Mouse (Mus musculus): ENCODE data around the gene Dynlt1b.
"Not testable (repeated sequence)": the region's sequence is repeated elsewhere in the genome, so short reads cannot be mapped to it uniquely, and the experiment has no call there.

Gene Dynlt1b

GRCm38 (mm10) chr17:6467638-6468461 lies 37.9 kb downstream of the Dynlt1b start:
- DNase-seq, result not testable (repeated sequence)

DNA sequence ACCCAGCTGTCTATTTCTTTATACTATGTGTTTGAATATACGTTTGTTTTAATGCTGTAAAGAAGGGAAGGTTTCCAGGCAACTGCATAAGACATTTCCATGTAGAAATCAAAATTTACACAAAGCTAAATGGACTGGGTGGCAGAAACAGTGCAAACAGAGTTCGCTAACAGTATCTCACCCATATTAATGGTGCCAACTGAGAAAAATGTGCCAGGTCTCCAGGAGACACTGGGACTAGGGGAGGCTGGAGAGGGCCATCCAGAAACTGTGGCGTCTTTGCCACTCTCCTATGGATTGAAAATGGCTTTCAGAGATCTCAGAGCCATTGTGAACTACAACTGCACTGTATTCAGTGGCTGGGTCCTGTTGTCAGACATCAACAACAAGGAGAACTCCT lies 40.1 kb downstream of the Dynlt1b start:
- not testable (repeated sequence) for DNase-seq

GRCm38 (mm10) chr17:6470671-6471070 lies 40.8 kb downstream of the Dynlt1b start:
- not testable (repeated sequence) for DNase-seq

GRCm38 (mm10) chr17:6475270-6475669 lies 45.4 kb downstream of the Dynlt1b start:
- DNase-seq, result not testable (repeated sequence)

DNA sequence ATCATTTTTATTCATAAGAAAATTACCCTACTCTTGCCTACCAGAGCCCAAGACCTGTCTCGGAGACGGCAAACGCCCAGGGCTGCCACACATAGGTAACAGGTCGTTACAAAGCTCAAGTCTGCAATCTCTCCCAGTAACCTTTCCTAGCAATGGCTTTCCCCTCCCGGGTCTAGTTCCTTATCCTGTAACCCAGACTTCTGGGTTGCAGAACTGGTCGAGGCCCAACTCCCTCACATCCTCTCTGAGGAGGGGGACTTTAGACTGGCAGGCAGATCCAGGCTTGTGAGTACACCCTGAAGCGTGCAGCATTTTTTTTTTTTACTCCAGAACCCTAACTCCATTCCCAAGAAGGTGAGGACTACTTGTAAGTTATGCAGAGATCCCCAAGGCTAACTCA lies 46.0 kb downstream of the Dynlt1b start:
- DNase-seq, result not testable (repeated sequence)

- not testable (repeated sequence) for DNase-seq
Observed at GRCm38 (mm10) chr17:6476495-6476947, 46.6 kb downstream of the Dynlt1b start.

- not testable (repeated sequence) for DNase-seq
Observed at GRCm38 (mm10) chr17:6477026-6477425, 47.1 kb downstream of the Dynlt1b start.

- not testable (repeated sequence) for DNase-seq
Observed at GRCm38 (mm10) chr17:6480855-6481589, 51.1 kb downstream of the Dynlt1b start.

- DNase-seq, result not testable (repeated sequence)
Observed at GRCm38 (mm10) chr17:6481590-6481963, 51.7 kb downstream of the Dynlt1b start.

DNA sequence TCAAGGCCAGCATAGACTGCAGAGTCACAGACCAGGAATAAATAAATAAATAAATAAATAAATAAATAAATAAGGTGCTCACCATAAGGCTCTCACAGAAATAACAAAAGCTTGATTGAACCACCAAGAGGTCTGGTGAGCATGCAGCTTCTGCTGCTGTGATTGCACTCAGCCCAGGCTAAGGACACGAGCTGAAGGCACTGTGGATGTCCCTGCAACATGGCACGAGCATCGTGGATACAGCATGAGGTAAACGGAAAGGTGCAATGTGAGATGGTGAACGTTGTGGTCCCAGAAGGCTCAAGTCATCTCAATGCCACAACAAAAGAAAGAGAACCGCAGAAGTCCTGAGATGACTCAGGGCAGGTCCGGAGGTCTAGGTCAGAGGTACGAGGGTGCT lies 52.3 kb downstream of the Dynlt1b start:
- DNase-seq, result not testable (repeated sequence)
